Mouse (Mus musculus) left cerebral cortex, adult 9 months (tissue): ENCODE data around the gene Snrnp25.

ENCODE experiments used
- DNase-seq, 2 experiments: peaks; one replicate each; pipeline ENCODE4 v3.0.0; 2022; ENCODE audit warnings: low spot score in 2 of 2

The Snrnp25 gene

GRCm38 (mm10) chr11:32205058-32205873, at the start of gene Snrnp25:
Snrnp25 (plus strand) TSS chr11:32205415.
- peak; percentile 95 to 98 for DNase-seq

GRCm38 (mm10) chr11:32156854-32157630, 48.2 kb upstream of the Snrnp25 start:
- no peak for DNase-seq

- peak; percentile 62 to 86 for DNase-seq
Measured at GRCm38 (mm10) chr11:32157791-32158594, 47.2 kb upstream of the Snrnp25 start.

- DNase-seq, result no peak
Measured at GRCm38 (mm10) chr11:32159176-32159575, 46.0 kb upstream of the Snrnp25 start.

GRCm38 (mm10) chr11:32160341-32160740, 44.9 kb upstream of the Snrnp25 start:
- no peak for DNase-seq

- peak in 1 of 2 experiments; percentile 22 for DNase-seq
Measured at GRCm38 (mm10) chr11:32161500-32161899, 43.7 kb upstream of the Snrnp25 start.

- DNase-seq, result peak; percentile 67 to 87
Measured at GRCm38 (mm10) chr11:32161922-32162804, 43.1 kb upstream of the Snrnp25 start.

GRCm38 (mm10) chr11:32166683-32167082, 38.5 kb upstream of the Snrnp25 start:
- no peak for DNase-seq

- DNase-seq, result no peak
Measured at GRCm38 (mm10) chr11:32178506-32178905, 26.7 kb upstream of the Snrnp25 start.

- DNase-seq, result no peak
Measured at GRCm38 (mm10) chr11:32181246-32181645, 24.0 kb upstream of the Snrnp25 start.

- peak; percentile 36 to 92 for DNase-seq
Measured at GRCm38 (mm10) chr11:32181973-32182868, 23.0 kb upstream of the Snrnp25 start.

- DNase-seq, result no peak
Measured at GRCm38 (mm10) chr11:32184469-32184868, 20.7 kb upstream of the Snrnp25 start.

GRCm38 (mm10) chr11:32186031-32186430, 19.2 kb upstream of the Snrnp25 start:
- no peak for DNase-seq

GRCm38 (mm10) chr11:32187256-32187655, 18.0 kb upstream of the Snrnp25 start:
- no peak for DNase-seq

- DNase-seq, result no peak
Measured at GRCm38 (mm10) chr11:32188881-32189280, 16.3 kb upstream of the Snrnp25 start.

- no peak for DNase-seq
Measured at GRCm38 (mm10) chr11:32189434-32189833, 15.8 kb upstream of the Snrnp25 start.

GRCm38 (mm10) chr11:32190119-32190518, 15.1 kb upstream of the Snrnp25 start:
- no peak for DNase-seq

- DNase-seq, result no peak
Measured at GRCm38 (mm10) chr11:32190603-32191110, 14.6 kb upstream of the Snrnp25 start.

- DNase-seq, result no peak
Measured at GRCm38 (mm10) chr11:32193156-32193555, 12.1 kb upstream of the Snrnp25 start.

- DNase-seq, result no peak
Measured at GRCm38 (mm10) chr11:32194086-32194485, 11.1 kb upstream of the Snrnp25 start.
